Mouse (Mus musculus) cerebellum, adult 9-10 months (tissue): ENCODE measurements at regions not wholly inside any gene's neighbourhood (a gene's known extent, or its start where the extent isn't known, plus 50 kb on each side); places are given as distances from the start of the nearest gene placed in this dataset.

Source experiments
- DNase-seq: peaks from one replicate; pipeline ENCODE4 v3.0.0; 2022

DNA sequence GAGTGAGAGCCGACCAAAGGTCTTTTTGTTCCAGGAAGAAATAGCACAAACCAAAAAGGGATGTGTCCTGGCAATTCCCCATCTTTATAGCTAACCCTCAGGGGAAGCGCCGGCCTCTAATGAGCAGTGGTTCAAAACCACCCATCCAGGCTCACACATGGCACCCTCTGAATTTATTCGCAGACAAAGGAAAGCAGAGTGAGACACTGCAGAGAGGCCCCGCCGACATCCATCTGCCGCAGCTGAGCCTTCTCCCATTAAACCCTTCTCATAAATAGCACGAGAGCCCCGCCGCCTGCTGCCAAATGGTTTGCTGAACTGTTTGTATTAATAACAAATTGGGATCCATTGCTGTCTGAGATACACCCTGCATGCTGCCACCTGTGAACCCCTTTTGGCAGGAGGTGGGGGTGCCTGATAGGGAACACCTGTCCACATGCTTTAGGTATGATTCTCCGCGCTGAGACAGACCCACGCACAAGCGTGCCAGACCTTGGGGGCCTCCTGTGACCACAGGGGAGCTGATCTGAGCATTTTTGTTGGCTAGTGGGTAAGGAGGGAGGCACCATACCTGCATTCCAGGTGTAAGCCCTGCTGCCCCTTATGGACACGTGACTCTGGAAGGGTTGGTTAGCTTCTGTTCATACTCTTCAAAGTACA, 422.6 kb upstream of the Castor2 start:
- DNase-seq: peak; percentile 38

- no peak for DNase-seq
Observed at GRCm38 (mm10) chr5:133675636-133676035, 423.9 kb upstream of the Castor2 start.

DNA sequence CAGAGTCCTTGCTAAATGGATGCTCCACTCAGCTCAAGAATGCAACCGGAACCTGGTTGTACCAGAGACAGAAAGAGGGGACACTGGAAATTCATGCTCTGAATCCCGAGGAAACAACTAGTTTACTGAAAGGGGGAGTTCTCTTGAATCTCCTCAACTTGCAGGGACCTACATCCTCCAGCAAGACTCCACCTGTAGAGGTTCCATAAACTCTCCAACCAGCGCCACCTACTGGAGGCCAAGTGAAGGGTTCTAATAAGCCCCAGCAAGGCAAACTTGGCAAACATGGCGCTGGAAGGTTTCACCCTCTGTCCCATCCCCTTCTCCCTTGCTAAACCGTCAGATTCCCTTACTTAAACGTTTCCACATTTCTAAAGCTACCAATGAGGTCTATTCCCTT, 433.0 kb upstream of the Castor2 start:
- DNase-seq: peak; percentile 60

- DNase-seq: no peak
Observed at GRCm38 (mm10) chr5:133662474-133663256, 436.8 kb upstream of the Castor2 start.

GRCm38 (mm10) chr5:133660351-133660750, 439.2 kb upstream of the Castor2 start:
- no peak for DNase-seq

DNA sequence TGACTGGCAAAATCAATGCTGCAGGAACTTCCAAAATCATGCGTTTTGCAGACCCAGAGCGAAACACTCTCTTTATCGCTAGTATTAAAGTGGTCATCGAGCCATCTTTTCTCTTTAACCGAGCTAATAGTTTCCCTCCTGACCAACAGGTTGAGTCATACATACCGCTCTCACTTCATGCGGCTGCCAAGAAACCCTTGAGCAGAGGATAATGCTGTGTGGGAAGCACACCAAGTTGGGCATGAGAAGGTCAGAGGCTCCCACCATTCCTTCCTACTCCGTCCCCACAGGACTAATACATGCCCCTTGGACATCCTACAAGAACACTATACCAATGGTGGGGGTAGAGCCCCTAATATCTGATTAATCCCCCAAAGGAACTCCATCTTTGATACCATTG, 442.7 kb upstream of the Castor2 start:
- no peak for DNase-seq

DNA sequence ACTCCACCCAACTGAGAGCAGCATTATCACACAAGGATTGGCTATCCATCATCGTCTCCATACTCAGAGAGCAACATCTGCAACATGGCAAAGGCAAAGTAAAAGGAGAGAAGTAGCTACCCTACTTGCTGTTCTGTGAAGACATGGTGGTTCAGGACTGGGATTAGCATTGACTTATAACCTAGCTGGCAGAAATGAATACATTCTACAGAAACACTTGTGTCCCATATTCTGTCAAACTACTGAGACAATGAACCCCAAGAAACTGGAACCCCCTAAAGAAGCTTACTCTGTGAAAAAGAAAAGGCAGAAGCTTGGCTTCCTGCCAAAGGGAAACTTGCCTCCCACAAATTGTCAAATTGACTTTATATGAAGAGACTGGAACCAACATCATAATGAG, 446.1 kb upstream of the Castor2 start:
- DNase-seq: no peak

GRCm38 (mm10) chr5:133650246-133650645, 449.3 kb upstream of the Castor2 start:
- DNase-seq: peak; percentile 8

DNA sequence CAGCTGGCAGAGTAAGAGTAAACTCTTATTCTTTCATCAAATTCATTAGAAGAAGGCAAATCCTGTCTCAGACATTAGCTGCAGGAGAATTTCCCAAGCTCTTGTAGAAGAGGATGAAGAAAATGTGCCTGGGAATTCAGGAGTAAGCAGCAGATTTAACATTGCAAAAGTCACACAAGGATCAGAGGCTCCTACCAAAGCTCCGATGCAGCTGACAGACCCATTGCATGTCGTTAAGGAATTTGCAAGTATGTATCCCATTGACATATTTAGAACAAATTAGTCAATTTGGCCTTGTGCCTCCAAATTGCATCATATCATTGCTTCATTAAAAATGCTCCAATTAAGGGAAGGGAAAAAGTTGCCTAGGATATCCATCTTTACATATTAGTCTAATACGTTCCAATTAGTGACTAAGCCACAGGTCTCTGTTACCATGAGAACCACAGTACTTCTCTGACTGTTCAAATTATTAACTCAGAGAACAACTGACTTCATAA, 453.8 kb upstream of the Castor2 start:
- no peak for DNase-seq

GRCm38 (mm10) chr5:133643326-133643725, 456.2 kb upstream of the Castor2 start:
- no peak for DNase-seq

DNA sequence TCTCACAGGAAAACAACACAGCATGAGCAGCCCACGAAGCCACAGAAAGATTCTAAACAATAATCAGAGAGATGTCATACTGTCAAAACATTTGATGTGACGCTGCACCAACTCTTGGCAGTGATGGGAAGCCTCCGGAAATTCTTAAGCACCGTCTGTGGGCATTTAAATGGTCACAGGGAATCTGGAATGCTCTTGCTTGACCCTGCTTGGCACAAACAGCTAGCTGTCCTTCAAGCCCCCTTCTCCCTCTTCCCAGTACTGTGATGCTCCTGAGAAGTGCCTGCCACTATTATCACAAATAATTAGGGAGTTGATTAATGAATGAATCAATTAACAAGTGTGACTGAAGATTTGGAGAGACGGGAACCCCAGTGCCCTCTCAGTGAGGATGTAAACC, 465.0 kb upstream of the Castor2 start:
- no peak for DNase-seq

- no peak for DNase-seq
Observed at GRCm38 (mm10) chr5:133631812-133632211, 467.7 kb upstream of the Castor2 start.

- no peak for DNase-seq
Observed at GRCm38 (mm10) chr5:133619347-133619746, 480.2 kb upstream of the Castor2 start.

- no peak for DNase-seq
Observed at GRCm38 (mm10) chr5:133601241-133601739, 498.2 kb upstream of the Castor2 start.

GRCm38 (mm10) chr5:133600630-133601029, 498.9 kb upstream of the Castor2 start:
- no peak for DNase-seq

DNA sequence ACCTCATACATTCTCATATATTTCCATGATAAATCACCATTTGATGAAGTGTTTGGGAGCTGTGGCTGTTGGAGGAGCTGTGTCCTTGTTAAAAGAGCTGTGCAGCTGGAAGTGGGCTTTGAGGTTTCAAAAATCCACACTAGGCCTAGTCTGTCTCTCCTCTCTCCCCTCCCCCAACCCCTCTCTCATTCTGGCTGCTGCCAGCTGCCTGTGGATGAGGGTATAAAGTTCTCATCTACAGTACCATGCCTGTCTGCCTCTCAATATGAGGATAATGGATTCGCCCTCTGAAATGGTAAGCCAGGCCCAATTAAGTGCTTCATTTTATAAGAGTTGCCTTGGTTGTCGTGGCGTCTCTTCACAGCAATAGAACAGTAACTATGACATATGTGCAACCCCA, 501.4 kb upstream of the Castor2 start:
- no peak for DNase-seq

GRCm38 (mm10) chr5:133586492-133586891, 513.0 kb upstream of the Castor2 start:
- DNase-seq: peak; percentile 1

- peak; percentile 56 for DNase-seq
Observed at GRCm38 (mm10) chr5:133585181-133585580, 514.3 kb upstream of the Castor2 start.

GRCm38 (mm10) chr5:133576595-133576994, 522.9 kb upstream of the Castor2 start:
- DNase-seq: no peak

- no peak for DNase-seq
Observed at GRCm38 (mm10) chr5:133569096-133569495, 530.4 kb upstream of the Castor2 start.

DNA sequence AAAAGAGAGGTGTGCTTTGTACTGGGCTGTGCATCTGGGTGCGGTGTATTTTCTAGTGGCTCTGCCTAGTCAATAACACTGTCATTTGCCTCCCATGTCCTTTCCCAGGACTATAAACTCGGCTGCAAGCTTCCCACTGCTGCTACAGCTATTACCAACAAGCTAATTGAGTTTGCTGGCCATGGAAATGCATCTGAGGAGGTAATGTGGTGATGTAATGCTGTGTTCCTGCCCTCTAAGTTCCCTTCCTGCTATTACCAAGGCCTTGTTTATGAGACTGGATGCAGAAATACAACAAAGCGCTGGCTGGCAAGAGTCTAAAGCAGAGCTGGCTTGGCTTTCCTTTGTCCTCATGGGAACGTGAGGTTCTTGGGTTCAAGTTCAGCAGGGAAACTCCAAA, 533.0 kb upstream of the Castor2 start:
- no peak for DNase-seq

DNA sequence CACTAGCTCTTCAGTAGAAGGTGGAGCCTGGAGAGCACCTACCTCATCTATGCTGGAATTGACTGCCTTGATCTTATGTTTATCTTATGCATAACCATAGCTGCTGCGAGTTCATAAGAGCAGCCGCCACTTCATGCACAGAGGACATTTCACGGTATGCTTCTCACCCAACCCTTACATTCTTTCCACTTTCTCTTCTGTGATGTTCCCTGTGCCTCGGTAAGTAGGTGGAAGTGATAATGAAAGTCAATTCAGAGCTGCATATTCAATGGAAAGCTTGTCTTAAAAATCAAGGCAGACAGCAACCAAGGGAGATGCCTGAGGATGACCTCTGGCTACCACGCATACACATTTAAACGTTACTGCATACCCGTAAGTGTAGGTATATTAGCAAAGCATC, 548.9 kb upstream of the Castor2 start:
- no peak for DNase-seq

DNA sequence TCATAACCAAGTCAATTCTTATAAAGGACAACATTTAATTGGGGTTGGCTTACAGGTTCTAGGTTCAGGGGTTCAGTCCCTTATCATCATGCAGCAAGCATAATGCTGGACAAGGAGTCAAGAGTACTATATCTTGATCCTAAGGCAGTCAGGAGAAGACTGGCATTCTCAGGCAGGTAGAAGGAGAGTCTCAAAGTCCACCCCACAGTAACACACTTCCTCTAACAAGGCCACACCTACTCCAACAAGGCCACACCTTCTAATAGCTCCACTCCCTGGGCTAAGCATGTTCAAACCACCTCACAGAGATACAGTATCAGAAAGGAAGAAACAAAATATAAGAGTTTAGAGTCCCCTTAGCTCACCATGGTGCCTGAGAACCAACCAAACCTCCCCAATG, 557.3 kb upstream of the Castor2 start:
- no peak for DNase-seq

- DNase-seq: no peak
Observed at GRCm38 (mm10) chr5:133532678-133533077, 566.8 kb upstream of the Castor2 start.
